Mouse (Mus musculus) T-helper 2 cell (primary cell): ENCODE measurements around the gene Defb41.
"Not testable (repeated sequence)": the region's sequence is repeated elsewhere in the genome, so short reads cannot be mapped to it uniquely, and the experiment has no call there.

Source experiments
- in situ Hi-C: fragments of 300-600 bp; cut with MboI, MseI; formaldehyde crosslinking; loops from one replicate; pipeline ENCODE4 v1.15.1; 2025; ENCODE audit warnings: high pct_unique_total_duplicates

The Defb41 gene

DNA sequence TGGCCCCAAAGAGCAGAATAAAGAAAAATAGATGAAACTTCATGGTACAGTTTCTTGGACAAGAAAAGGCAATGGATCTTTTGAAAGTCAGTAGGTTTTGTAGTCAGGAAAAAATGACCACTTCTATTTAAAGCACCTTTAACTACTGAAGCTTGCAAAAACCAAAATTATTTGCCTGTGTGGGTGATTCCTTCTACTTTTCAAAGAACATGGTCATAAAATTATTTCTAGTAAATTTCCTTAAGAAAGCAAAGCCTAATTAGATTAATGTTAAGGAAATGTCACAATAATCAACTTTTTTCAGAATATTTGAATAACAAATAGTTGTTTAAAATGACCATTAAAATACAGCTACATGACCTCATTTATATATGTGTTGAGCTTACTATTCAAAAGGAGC lies at the start of gene Defb41:
Gene Defb41 (minus strand): TSS at position 101 of the 400 bp plus-strand sequence.
- in situ Hi-C loops, result no loop called here

- in situ Hi-C loops, result no loop called here
These were observed 43.5 kb upstream of the Defb41 start for GRCm38 (mm10) chr1:18308474-18308829.

- in situ Hi-C loops, result no loop called here
These were observed 42.9 kb upstream of the Defb41 start for GRCm38 (mm10) chr1:18307545-18308473.

GRCm38 (mm10) chr1:18292515-18292914 lies 27.6 kb upstream of the Defb41 start:
- in situ Hi-C loops, result no loop called here

DNA sequence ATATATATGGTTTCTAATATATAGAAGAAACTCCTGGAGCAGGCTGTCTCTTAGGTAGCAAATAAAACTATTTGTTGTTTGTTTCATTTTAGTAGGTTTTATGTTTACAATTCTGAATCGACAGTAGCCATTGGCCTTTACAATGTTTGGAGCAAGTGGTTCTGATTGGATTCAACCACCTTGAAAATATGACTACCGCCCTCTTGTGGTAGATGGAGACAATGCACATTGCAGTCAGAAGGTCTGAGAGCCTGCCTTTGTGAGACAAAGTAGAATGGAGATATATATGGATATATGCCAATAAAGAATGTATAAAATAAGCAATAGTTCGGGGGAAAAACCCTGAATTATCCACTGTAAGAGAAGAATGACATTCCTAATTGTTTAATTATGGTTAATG lies 23.9 kb upstream of the Defb41 start:
- in situ Hi-C loops, result no loop called here

DNA sequence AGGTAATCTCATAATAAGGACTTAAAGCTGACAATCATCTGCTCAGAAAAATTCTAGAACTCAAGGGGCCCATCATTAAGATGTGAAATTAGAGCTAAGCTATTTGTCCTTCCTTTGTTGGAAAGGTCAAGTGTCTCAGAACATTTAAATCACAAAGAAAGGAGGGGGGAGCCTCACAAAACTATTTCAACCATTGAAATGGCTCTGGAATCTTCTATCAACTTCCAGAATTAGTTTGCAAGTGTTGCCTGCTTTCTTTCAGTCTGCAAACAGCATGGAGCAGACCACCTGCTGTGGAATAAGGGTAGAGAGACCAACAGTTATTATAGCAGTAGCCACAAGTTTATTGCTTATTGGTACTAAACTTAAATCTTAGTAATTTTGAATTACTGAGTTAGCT lies 22.4 kb upstream of the Defb41 start:
- in situ Hi-C loops, result no loop called here

DNA sequence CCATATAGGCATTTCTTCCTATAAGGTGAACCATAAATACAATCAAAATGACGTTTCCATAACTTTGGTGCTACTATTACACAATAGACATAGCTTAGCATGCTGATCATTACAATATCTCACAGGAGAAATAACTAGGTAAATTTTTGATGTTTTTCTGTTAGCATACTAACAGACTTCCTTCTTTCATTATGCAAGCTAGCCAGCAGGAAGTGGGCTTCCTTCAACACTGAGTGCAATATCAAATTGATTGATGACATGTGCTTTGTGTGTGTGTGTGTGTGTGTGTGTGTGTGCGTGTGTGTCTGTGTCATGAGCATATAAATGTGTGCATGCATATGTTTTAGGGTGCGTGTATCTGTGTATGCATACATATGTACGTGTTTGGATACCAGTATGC lies 6.2 kb upstream of the Defb41 start:
- in situ Hi-C loops, result no loop called here

DNA sequence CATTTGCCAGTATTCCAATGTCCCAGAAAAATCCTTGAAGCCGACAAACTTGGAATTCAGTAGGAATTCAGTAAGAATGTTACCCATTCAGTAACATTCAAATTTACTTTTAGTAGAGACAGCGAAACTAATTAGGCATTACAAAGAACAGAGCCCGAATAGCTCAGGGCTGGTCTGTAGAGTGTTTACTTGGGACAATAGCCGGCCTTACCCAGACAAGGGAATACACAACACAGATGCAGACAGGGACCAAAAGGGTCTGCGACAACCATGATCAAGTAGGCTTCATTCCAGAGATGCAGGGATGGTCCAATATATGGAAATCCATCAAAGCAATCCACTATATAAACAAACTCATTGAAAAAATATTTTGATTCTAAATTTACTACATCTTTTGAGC lies 3.9 kb upstream of the Defb41 start:
- in situ Hi-C loops, result no loop called here

GRCm38 (mm10) chr1:18245801-18246580 lies 18.9 kb downstream of the Defb41 start:
- in situ Hi-C loops, result not testable (repeated sequence)

DNA sequence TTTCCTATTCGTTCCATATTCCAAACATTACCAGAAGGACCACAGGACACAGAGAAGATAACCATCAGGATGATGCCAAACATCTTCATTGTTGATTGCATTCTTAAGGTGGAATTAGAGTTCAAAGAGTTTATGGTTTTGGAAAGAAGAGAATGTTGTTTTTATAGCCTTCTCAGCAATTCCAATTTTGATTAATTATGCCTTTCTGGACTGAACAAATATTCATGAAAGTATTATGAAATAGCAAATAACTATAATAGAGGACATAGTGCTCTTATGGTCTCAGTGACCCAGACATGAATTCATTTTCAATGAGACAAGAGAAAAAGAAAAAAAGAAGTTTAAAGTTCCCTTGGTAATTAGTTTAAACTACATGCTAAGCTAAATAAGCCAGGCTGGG lies 27.6 kb downstream of the Defb41 start, which contains the start of gene Defb18:
Gene Defb18 (minus strand): TSS at position 101 of the 400 bp plus-strand sequence.
- in situ Hi-C loops, result no loop called here

DNA sequence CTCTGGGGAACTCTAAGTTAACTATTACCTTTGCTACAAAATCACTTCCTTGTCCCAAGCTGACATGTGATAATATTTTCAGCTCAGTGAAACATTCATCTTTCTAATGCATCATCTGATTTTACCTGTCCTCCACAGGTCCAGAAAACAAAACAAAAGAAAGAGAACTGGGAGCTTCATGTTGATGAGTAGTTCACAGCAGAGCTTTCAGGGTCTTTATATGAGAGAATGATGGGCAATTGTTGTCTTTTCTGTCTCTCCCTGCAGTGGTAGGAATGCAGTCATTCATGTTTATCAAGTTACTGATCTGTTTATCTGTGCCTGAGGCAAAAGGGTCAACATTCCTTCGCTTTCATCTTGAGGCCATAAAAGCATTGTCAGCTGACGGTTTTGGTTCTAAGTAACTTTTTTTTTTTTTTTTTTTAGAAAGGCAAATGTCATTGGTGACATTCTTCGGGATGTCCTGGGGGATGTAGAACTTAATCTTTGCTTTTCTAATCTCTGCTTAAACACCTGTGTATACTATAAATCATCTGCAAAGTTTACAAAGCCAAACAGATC lies 41.5 kb downstream of the Defb41 start:
- in situ Hi-C loops, result no loop called here
